Mouse (Mus musculus) central nervous system, embryonic 11.5 days (tissue): ENCODE data around the gene Pex19. TPM values are rescaled to one million over a fixed set of nuclear protein-coding genes. Genes with fewer than 3 reads are reported as not detected.

Source experiments
- polyA plus RNA-seq: library from polyadenylated mRNA; depleted of rRNA; stranded (reverse); fragments of >200 nt; gene quantifications from 2 replicates; pipeline ENCODE4 v1.2.3, GENCODE M21; 2012; rRNA removed

The Pex19 gene
- 101 and 117 TPM in 2 replicates for polyA plus RNA-seq

DNA sequence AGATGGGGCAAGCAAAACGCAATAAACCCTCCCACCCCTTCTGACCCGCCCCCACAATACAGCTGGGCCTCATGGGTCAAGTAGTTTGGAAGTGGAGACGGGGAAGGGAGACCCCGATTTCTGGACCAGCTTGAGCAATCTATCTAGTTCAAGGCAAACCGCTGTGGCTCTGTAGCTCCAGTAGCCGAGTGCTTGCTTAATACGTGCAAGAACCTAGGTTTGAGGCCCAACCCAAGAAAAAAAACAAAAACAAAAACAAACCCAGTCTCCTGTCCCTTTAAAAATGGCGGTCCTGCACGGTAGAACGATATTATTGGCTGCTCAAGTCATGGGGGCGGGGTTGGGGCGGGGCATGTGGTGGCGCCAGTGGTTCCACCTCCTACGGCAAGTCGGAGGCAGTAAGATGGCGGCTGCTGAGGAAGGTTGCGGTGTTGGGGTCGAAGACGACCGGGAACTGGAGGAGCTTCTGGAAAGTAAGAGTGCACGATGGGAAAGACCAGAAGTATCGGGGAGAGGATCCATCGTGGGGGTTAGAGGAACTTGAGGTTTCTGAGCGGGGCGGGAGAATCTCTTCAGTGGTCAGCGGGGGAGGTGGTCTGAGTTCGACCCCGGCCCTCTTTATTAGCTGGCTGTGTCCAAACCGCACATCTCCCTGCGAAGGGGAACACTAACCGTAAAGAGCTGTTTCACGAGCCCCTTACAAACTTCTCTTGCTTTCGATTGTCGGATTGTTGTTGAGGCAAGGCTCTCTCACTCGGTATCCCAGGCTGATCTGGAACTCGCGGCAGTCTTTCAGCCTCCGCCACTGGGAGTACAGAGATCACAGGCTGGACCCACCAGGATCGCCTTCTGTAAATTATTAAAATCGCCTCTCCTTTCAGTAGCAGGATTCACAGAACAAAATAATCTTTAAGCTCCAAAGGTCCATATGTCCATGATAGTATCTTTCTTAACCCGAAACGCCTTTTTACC lies at the start of gene Pex19:
Gene Pex19, plus strand, starts transcription at position 380 of the 972 bp plus-strand sequence.

DNA sequence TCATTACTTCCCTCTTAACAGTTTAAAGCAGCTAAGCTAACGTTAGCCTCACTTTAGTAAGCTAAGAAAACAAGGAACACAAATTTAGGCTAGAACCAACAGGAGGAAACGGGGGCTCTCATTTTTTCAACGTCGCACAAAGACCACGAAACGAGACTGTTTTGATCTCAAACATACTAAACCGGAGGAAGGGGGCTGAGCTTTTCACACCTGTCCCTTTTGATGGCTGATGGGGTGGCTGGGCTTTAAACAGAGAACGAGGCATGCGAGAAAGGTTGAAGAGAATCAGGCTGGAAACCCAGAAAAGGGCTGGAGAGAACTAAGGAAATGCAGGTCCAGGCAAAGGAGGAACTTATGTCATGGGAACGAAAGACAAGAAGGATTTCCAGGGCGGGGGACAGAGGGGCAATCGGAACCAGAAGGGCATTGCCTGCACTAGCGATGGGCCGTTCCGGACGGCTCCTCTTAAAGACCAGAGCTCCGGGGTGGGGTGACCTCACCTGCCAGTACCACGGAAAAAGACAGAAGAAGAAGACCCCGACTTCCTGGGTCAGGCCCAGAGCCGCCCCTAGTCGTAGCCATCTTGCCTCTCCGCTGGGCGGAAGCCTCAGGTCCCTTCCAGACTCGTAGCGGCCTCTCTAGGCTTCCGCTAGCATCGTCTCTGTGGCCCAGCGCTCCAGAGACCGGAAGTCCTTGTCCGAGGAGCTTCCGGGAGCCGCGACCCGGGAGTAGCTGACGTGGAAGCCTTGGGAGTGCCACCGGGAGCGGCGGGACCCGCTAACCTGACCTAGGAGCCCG lies 44.3 kb upstream of the Pex19 start, which contains the start of the genes Copa and Ncstn:
Gene Copa, plus strand, starts transcription at position 429 of the 798 bp plus-strand sequence.
Gene Ncstn, minus strand, starts transcription at position 695 of the 798 bp plus-strand sequence.

DNA sequence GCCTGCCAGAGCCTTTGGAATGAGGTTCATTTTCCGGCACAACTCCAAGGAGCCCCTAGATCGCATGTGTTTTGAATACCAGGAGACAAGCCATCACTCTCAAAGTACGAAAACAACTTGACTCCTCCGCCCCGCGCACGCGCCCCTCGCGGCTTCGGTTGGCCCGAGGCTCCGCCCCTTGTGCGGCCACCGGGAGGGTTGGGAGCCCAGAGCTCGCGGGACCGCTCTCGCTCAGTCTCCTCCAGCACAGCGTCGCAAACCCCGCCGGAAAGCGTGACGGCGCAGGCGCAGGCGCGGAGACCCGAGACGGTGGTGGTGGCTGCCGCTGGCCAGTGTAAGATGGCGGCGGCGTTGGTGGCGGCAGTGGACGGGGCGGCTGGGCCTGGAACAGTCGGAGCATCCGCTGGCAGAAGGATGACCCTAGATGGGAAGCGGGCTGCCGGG lies 21.3 kb downstream of the Pex19 start, which contains the start of gene Dcaf8:
Gene Dcaf8, plus strand, starts transcription at position 250 of the 444 bp plus-strand sequence.

Other genes with a start within 250 kb of the Pex19 start
- gene Gm10521, start 231.1 kb upstream of the Pex19 start, polyA plus RNA-seq = 0.06 TPM in 2 replicates
- gene Slamf6, start 209.2 kb upstream of the Pex19 start, polyA plus RNA-seq = 0.11 and 0.12 TPM in 2 replicates
- gene Vangl2, start 98.3 kb upstream of the Pex19 start, polyA plus RNA-seq = 68.5 and 70.9 TPM in 2 replicates
- gene Nhlh1, start 69.2 kb upstream of the Pex19 start, polyA plus RNA-seq = 27.7 and 34.4 TPM in 2 replicates
- gene Copa, start 44.2 kb upstream of the Pex19 start, polyA plus RNA-seq = 114 and 141 TPM in 2 replicates
- gene Ncstn, start 44.0 kb upstream of the Pex19 start, polyA plus RNA-seq = 101 and 120 TPM in 2 replicates
- 109 TPM in 2 replicates for gene Dcaf8, start 21.3 kb downstream of the Pex19 start, polyA plus RNA-seq
- 189 and 197 TPM in 2 replicates for gene Pea15a, start 80.0 kb downstream of the Pex19 start, polyA plus RNA-seq
- 7.0 and 8.0 TPM in 2 replicates for gene Casq1, start 93.1 kb downstream of the Pex19 start, polyA plus RNA-seq
- gene Atp1a4, start 131.7 kb downstream of the Pex19 start, polyA plus RNA-seq = 0.04 TPM in 2 replicates
- 84.0 and 115 TPM in 2 replicates for gene Igsf8, start 134.9 kb downstream of the Pex19 start, polyA plus RNA-seq
- gene Atp1a2, start 171.3 kb downstream of the Pex19 start, polyA plus RNA-seq = 11.4 and 13.3 TPM in 2 replicates
- gene Kcnj9, start 202.6 kb downstream of the Pex19 start, polyA plus RNA-seq = 1.3 and 2.1 TPM in 2 replicates
- 1.2 TPM in 2 replicates for gene Kcnj10, start 214.5 kb downstream of the Pex19 start, polyA plus RNA-seq
- gene Pigm, start 249.8 kb downstream of the Pex19 start, polyA plus RNA-seq = 10.0 and 17.0 TPM in 2 replicates